Mouse (Mus musculus) lung, embryonic 14.5 days (tissue): ENCODE data around the gene Castor1. TPM values are rescaled to one million over a fixed set of nuclear protein-coding genes. Genes with fewer than 3 reads are reported as not detected.

ENCODE experiments used
- ATAC-seq: fragments of 200-750 bp; cut with Nextera tagmentation; 2 replicates; pipeline ENCODE4 v1.8.0; 2017; ENCODE audit warnings: mild to moderate bottlenecking, moderate TSS enrichment, moderate library complexity; ENCODE audit not compliant: insufficient read depth
- DNase-seq: peaks from one replicate; pipeline ENCODE4 v3.0.0-alpha.2; 2015
- H3K27ac ChIP-seq: fragments of 300-500 bp; sonication (generic); 2 replicates; pipeline ENCODE4 v1.5.1; 2014; ENCODE audit warnings: low read depth, mild to moderate bottlenecking, moderate library complexity
- H3K27me3 ChIP-seq: fragments of 300-500 bp; sonication (generic); 2 replicates; pipeline ENCODE4 v1.6.1; 2014; ENCODE audit warnings: low read length, control low read depth; ENCODE audit not compliant: insufficient read depth
- H3K36me3 ChIP-seq: fragments of 300-500 bp; sonication (generic); 2 replicates; pipeline ENCODE4 v1.6.1; 2014; ENCODE audit warnings: control low read depth; ENCODE audit not compliant: insufficient read depth
- H3K4me1 ChIP-seq: fragments of 300-500 bp; sonication (generic); 2 replicates; pipeline ENCODE4 v1.6.1; 2014; ENCODE audit warnings: antibody characterized with exemption, control low read depth; ENCODE audit not compliant: insufficient read depth
- H3K4me2 ChIP-seq: fragments of 300-500 bp; sonication (generic); 2 replicates; pipeline ENCODE4 v1.6.1; 2014; ENCODE audit warnings: mild to moderate bottlenecking
- H3K4me3 ChIP-seq: fragments of 300-500 bp; sonication (generic); 2 replicates; pipeline ENCODE4 v1.5.1; 2014; ENCODE audit warnings: low read depth, low read length
- H3K9ac ChIP-seq: fragments of 300-500 bp; sonication (generic); 2 replicates; pipeline ENCODE4 v1.6.1; 2014
- H3K9me3 ChIP-seq: fragments of 300-500 bp; sonication (generic); 2 replicates; pipeline ENCODE4 v1.6.1; 2016; ENCODE audit warnings: low read depth, low read length, control low read depth
- CTCF ChIP-seq: IDR thresholded peaks from 2 replicates; pipeline ENCODE4 v1.5.1; 2016; ENCODE audit warnings: antibody characterized with exemption, low read depth
- WGBS: fragments of 180-500 bp; shearing (Covaris S2); extraction: QIAGEN DNeasy Blood & Tissue Kit; methylation state at CpG from one replicate; pipeline ENCODE4 v1.1.7; 2014; 5-methylcytosine and 5-hydroxymethylcytosine counted together
- polyA plus RNA-seq: library from polyadenylated mRNA; unstranded; fragments of >200 nt; fragmentation: Nextera tagmentation; extraction: Ambion mirVana; gene quantifications from 2 replicates; pipeline ENCODE4 v1.2.1, GENCODE M21; 2014

The Castor1 gene
- polyA plus RNA-seq, 1 experiment from 2014 or later = 2.1 TPM

GRCm38 (mm10) chr11:4263296-4263695 lies 45.3 kb downstream of the Castor1 start:
- no peaks in the 10 kb centered on the region for H3K9me3 ChIP-seq
- WGBS = 13% methylated on average over 1 of the region's 1 CpGs
- peaks cover 21% of the 10 kb centered on the region for H3K4me1 ChIP-seq
- DNase-seq (no peak), ATAC-seq (no peak)
- no peak overlapping the region for H3K4me3 ChIP-seq
- no peak for TF ChIP-seq CTCF
- peaks cover 36% of the 10 kb centered on the region for H3K27me3 ChIP-seq
- no peak overlapping the region for H3K9ac ChIP-seq
- H3K4me2 ChIP-seq = no peak overlapping the region
- no peak overlapping the region for H3K27ac ChIP-seq
- H3K36me3 ChIP-seq = no peaks in the 10 kb centered on the region

- H3K27ac ChIP-seq = no peak overlapping the region
- TF ChIP-seq CTCF = no peak
- no peak overlapping the region for H3K9ac ChIP-seq
- H3K4me2 ChIP-seq = no peak overlapping the region
- H3K27me3 ChIP-seq = peaks cover 44% of the 10 kb centered on the region
- peak; percentile 53 for DNase-seq
- no peak for ATAC-seq
- H3K9me3 ChIP-seq = no peaks in the 10 kb centered on the region
- peaks cover 21% of the 10 kb centered on the region for H3K4me1 ChIP-seq
- 50% methylated on average over 7 of the region's 7 CpGs for WGBS
- no peaks in the 10 kb centered on the region for H3K36me3 ChIP-seq
- H3K4me3 ChIP-seq = no peak overlapping the region
Observed at GRCm38 (mm10) chr11:4264066-4264465, 46.0 kb downstream of the Castor1 start.

GRCm38 (mm10) chr11:4266271-4267201 lies 48.5 kb downstream of the Castor1 start:
- no peak overlapping the region for H3K27ac ChIP-seq
- peak; percentile 38; the same call in 1 of the 2 replicates for ATAC-seq
- H3K9me3 ChIP-seq = no peaks in the 10 kb centered on the region
- H3K4me1 ChIP-seq = peaks cover 13% of the 10 kb centered on the region
- TF ChIP-seq CTCF = no peak
- under 1% methylated on average over 53 of the region's 61 CpGs for WGBS
- peak overlapping the region; percentile 87 for H3K4me2 ChIP-seq
- H3K36me3 ChIP-seq = no peaks in the 10 kb centered on the region
- H3K27me3 ChIP-seq = peaks cover 55% of the 10 kb centered on the region
- H3K9ac ChIP-seq = peak overlapping the region; percentile 54
- H3K4me3 ChIP-seq = peak overlapping the region; percentile 54
- peak; percentile 69 for DNase-seq

GRCm38 (mm10) chr11:4267202-4267578 lies 49.2 kb downstream of the Castor1 start:
- Histone ChIP-seq H3K9ac (peak overlapping the region; percentile 54; the same call in 1 of the 2 replicates), H3K27me3 (peaks cover 55% of the 10 kb centered on the region), H3K4me2 (peak overlapping the region; percentile 87), H3K36me3 (no peaks in the 10 kb centered on the region), H3K27ac (no peak overlapping the region), H3K4me3 (peak overlapping the region; percentile 54), H3K4me1 (peaks cover 6% of the 10 kb centered on the region), H3K9me3 (no peaks in the 10 kb centered on the region)
- ATAC-seq (no peak), DNase-seq (no peak)
- no peak for TF ChIP-seq CTCF
- WGBS = under 1% methylated on average over 13 of the region's 13 CpGs

GRCm38 (mm10) chr11:4268500-4268899 lies 50.5 kb downstream of the Castor1 start:
- no peak overlapping the region for H3K27ac ChIP-seq
- no peak for TF ChIP-seq CTCF
- no peaks in the 10 kb centered on the region for H3K9me3 ChIP-seq
- peaks cover 55% of the 10 kb centered on the region for H3K27me3 ChIP-seq
- H3K4me3 ChIP-seq = no peak overlapping the region
- peaks cover 2% of the 10 kb centered on the region; the same call in 1 of the 2 replicates for H3K4me1 ChIP-seq
- H3K36me3 ChIP-seq = no peaks in the 10 kb centered on the region
- H3K4me2 ChIP-seq = no peak overlapping the region
- no peak overlapping the region for H3K9ac ChIP-seq
- DNase-seq (no peak), ATAC-seq (no peak)
- WGBS = 69% methylated on average over 6 of the region's 6 CpGs

GRCm38 (mm10) chr11:4270744-4271459 lies 52.9 kb downstream of the Castor1 start:
- Histone ChIP-seq H3K4me1 (no peaks in the 10 kb centered on the region; the same call in 1 of the 2 replicates), H3K27me3 (peaks cover 41% of the 10 kb centered on the region), H3K36me3 (no peaks in the 10 kb centered on the region), H3K9ac (no peak overlapping the region; the same call in 1 of the 2 replicates), H3K4me3 (no peak overlapping the region), H3K27ac (no peak overlapping the region; the same call in 1 of the 2 replicates), H3K9me3 (no peaks in the 10 kb centered on the region), H3K4me2 (no peak overlapping the region)
- WGBS = 27% methylated on average over 19 of the region's 20 CpGs
- 0 out of 2 replicates have a peak, but pooled peaks have one; percentile 53 for ATAC-seq
- peak; percentile 44 for DNase-seq
- peak; percentile 40 for TF ChIP-seq CTCF

- H3K4me3 ChIP-seq = no peak overlapping the region
- H3K9me3 ChIP-seq = no peaks in the 10 kb centered on the region
- no peak overlapping the region for H3K4me2 ChIP-seq
- no peaks in the 10 kb centered on the region; the same call in 1 of the 2 replicates for H3K4me1 ChIP-seq
- 71% methylated on average over 11 of the region's 11 CpGs for WGBS
- no peaks in the 10 kb centered on the region for H3K36me3 ChIP-seq
- DNase-seq (no peak), ATAC-seq (no peak)
- TF ChIP-seq CTCF = no peak
- no peak overlapping the region for H3K9ac ChIP-seq
- peaks cover 36% of the 10 kb centered on the region for H3K27me3 ChIP-seq
- no peak overlapping the region; the same call in 1 of the 2 replicates for H3K27ac ChIP-seq
Observed at GRCm38 (mm10) chr11:4271544-4271943, 53.5 kb downstream of the Castor1 start.

Other genes starting within 250 kb of the Castor1 start
- 0.16 TPM in 2 replicates for gene 4930556J24Rik, start 241.4 kb upstream of the Castor1 start, polyA plus RNA-seq
- gene Gal3st1, start 234.6 kb upstream of the Castor1 start, polyA plus RNA-seq = 4.6 and 5.3 TPM in 2 replicates
- gene Sec14l4, start 186.8 kb upstream of the Castor1 start, polyA plus RNA-seq = 3.8 and 4.2 TPM in 2 replicates
- 1.2 and 1.5 TPM in 2 replicates for gene Sec14l3, start 153.4 kb upstream of the Castor1 start, polyA plus RNA-seq
- gene Mtfp1, start 122.8 kb upstream of the Castor1 start, polyA plus RNA-seq = 8.6 and 10.8 TPM in 2 replicates
- gene Sec14l2, start 94.8 kb upstream of the Castor1 start, polyA plus RNA-seq = 1.5 and 1.9 TPM in 2 replicates
- 32.6 and 33.0 TPM in 2 replicates for gene Rnf215, start 83.0 kb upstream of the Castor1 start, polyA plus RNA-seq
- 5.3 and 6.6 TPM in 2 replicates for gene Ccdc157, start 57.9 kb upstream of the Castor1 start, polyA plus RNA-seq
- 64.1 and 68.7 TPM in 2 replicates for gene Sf3a1, start 57.9 kb upstream of the Castor1 start, polyA plus RNA-seq
- 19.6 and 20.9 TPM in 2 replicates for gene Tbc1d10a, start 31.4 kb upstream of the Castor1 start, polyA plus RNA-seq
- gene Osm, start 18.2 kb downstream of the Castor1 start, polyA plus RNA-seq = not detected in 2 replicates
- gene Lif, start 39.3 kb downstream of the Castor1 start, polyA plus RNA-seq = 0.12 and 0.33 TPM in 2 replicates
- gene Hormad2, start 222.9 kb downstream of the Castor1 start, polyA plus RNA-seq = 0.09 TPM in 1 of 2 replicates, not detected in the other